Mouse (Mus musculus): Measurements from ENCODE around the gene Ubr2.

DNA sequence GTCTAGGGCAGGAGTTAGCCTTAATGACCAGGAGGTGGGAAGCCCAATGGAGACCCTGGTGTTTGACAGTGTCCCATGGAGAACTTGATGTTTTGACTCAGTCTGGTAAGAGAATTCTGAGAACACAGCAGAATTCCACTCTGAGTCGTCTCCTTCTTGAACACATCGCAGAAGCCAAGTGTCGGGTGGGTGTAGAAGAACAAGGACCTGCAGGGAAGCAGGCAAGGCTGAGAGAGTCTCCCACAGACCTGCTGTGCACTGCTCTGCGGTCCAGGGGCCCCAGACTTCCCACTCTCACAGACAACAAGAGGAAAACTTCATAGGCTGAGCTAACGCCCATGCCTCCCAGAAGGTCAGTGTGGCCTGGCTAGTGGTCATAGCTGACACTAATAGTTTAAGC, 82.6 kb downstream of the Ubr2 start:
- no peak for TF ChIP-seq HCFC1 (IDR thresholded peaks at IDR 0.05; ENCODE audit: borderline replicate concordance, insufficient read depth, low read length)
- no peak for TF ChIP-seq MAFK (IDR thresholded peaks at IDR 0.05; ENCODE audit: insufficient read depth, low read depth, low read length)

Data from ES-E14 (cell line).